Mouse (Mus musculus): ENCODE measurements around the gene Il4i1. TPM values are rescaled to one million over a fixed set of nuclear protein-coding genes. Genes with fewer than 3 reads are reported as not detected.
A peak's percentile ranks its signal among the peaks of the same experiment; 100 is the strongest.

Gene Il4i1
- polyA plus RNA-seq, 2 experiments, result 0.22 to 0.40 TPM

DNA sequence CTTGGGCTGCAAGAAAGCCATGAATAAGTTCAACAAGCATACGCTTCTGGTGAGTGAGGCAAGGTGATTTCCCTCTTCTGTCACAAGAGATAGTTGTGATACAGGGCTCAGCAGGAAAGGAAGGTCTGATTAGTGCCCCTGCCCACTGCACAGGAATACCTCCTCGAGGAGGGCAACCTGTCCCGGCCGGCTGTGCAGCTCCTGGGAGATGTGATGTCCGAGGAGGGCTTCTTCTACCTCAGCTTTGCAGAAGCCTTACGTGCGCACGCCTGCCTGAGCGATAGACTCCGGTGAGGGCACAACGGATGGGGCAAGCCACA, 22.9 kb downstream of the Il4i1 start:
- 0 out of 2 replicates have a peak, but pooled peaks have one; percentile 7 for TF ChIP-seq CTCF (IDR thresholded peaks at IDR 0.05; ENCODE audit: low read depth)
- TF ChIP-seq EP300 (IDR thresholded peaks at IDR 0.05; ENCODE audit: low read depth), result no peak
- DNase-seq (ENCODE audit: low read depth in 3 of 3, low spot score in 3 of 3), result no peak
- no peaks in the 10 kb centered on the region; the same call in none of the 2 replicates for H3K36me3 ChIP-seq (replicated peaks; ENCODE audit: control insufficient read depth, insufficient read depth, low read depth)
- peak overlapping the region in 1 of 2 experiments; percentile 10; a peak in 1 of 4 replicates for H3K4me3 ChIP-seq (ENCODE audit: insufficient read depth in 1 of 2, low read depth in 2 of 2, low read length in 2 of 2)
- 22% methylated on average over 11 of the region's 11 CpGs for WGBS (ENCODE audit: insufficient replicate concordance)
- peak overlapping the region; percentile 38 for H3K4me2 ChIP-seq (ENCODE audit: low read depth)
- no peaks in the 10 kb centered on the region for H3K9me3 ChIP-seq (ENCODE audit: control insufficient read depth, low read length)
- 0 out of 2 replicates have a peak, but pooled peaks have one; percentile 18 for ATAC-seq (ENCODE audit: insufficient read depth)
- H3K27ac ChIP-seq, result no peak overlapping the region
- peaks cover 0 to 2% of the 10 kb centered on the region in 2 experiments; a peak in 2 of 4 replicates for H3K4me1 ChIP-seq (replicated peaks; ENCODE audit: control insufficient read depth in 2 of 2, insufficient read depth in 2 of 2, low read length in 1 of 2)
- no peak overlapping the region for H3K9ac ChIP-seq (replicated peaks)
- H3K27me3 ChIP-seq (ENCODE audit: control insufficient read depth, insufficient read depth, low read length), result peaks cover 6% of the 10 kb centered on the region

GRCm38 (mm10) chr7:44839491-44840191, 23.5 kb downstream of the Il4i1 start:
- no peaks in the 10 kb centered on the region; the same call in none of the 2 replicates for H3K36me3 ChIP-seq (replicated peaks; ENCODE audit: control insufficient read depth, insufficient read depth, low read depth)
- DNase-seq (ENCODE audit: low read depth in 3 of 3, low spot score in 3 of 3) (no peak), ATAC-seq (ENCODE audit: insufficient read depth) (0 out of 2 replicates have a peak, but pooled peaks have one; percentile 11)
- no peak for TF ChIP-seq CTCF (IDR thresholded peaks at IDR 0.05; ENCODE audit: low read depth)
- TF ChIP-seq EP300 (IDR thresholded peaks at IDR 0.05; ENCODE audit: low read depth), result no peak
- H3K27ac ChIP-seq, result no peak overlapping the region
- H3K9me3 ChIP-seq (ENCODE audit: control insufficient read depth, low read length), result no peaks in the 10 kb centered on the region
- peak overlapping the region; percentile 38 for H3K4me2 ChIP-seq (ENCODE audit: low read depth)
- peak overlapping the region in 1 of 2 experiments; percentile 10; a peak in 2 of 4 replicates for H3K4me3 ChIP-seq (ENCODE audit: insufficient read depth in 1 of 2, low read depth in 2 of 2, low read length in 2 of 2)
- peaks cover 6% of the 10 kb centered on the region for H3K27me3 ChIP-seq (ENCODE audit: control insufficient read depth, insufficient read depth, low read length)
- no peak overlapping the region for H3K9ac ChIP-seq (replicated peaks)
- H3K4me1 ChIP-seq (replicated peaks; ENCODE audit: control insufficient read depth in 2 of 2, insufficient read depth in 2 of 2, low read length in 1 of 2), result peaks cover 0 to 2% of the 10 kb centered on the region in 2 experiments; a peak in 2 of 4 replicates
- 2% methylated on average over 58 of the region's 58 CpGs for WGBS (ENCODE audit: insufficient replicate concordance)

GRCm38 (mm10) chr7:44840426-44840825, 24.2 kb downstream of the Il4i1 start:
- 25% methylated on average over 14 of the region's 14 CpGs for WGBS (ENCODE audit: insufficient replicate concordance)
- Histone ChIP-seq H3K4me3 (ENCODE audit: insufficient read depth in 1 of 2, low read depth in 2 of 2, low read length in 2 of 2) (no peak overlapping the region), H3K27me3 (ENCODE audit: control insufficient read depth, insufficient read depth, low read length) (peaks cover 6% of the 10 kb centered on the region), H3K4me2 (ENCODE audit: low read depth) (no peak overlapping the region; the same call in 1 of the 2 replicates), H3K4me1 (replicated peaks; ENCODE audit: control insufficient read depth in 2 of 2, insufficient read depth in 2 of 2, low read length in 1 of 2) (peaks cover 0 to 2% of the 10 kb centered on the region in 2 experiments; a peak in 2 of 4 replicates), H3K27ac (no peak overlapping the region), H3K36me3 (replicated peaks; ENCODE audit: control insufficient read depth, insufficient read depth, low read depth) (no peaks in the 10 kb centered on the region; the same call in none of the 2 replicates), H3K9me3 (ENCODE audit: control insufficient read depth, low read length) (no peaks in the 10 kb centered on the region), H3K9ac (replicated peaks) (no peak overlapping the region)
- DNase-seq (ENCODE audit: low read depth in 3 of 3, low spot score in 3 of 3) (no peak), ATAC-seq (ENCODE audit: insufficient read depth) (no peak)
- no peak for TF ChIP-seq CTCF (IDR thresholded peaks at IDR 0.05; ENCODE audit: low read depth)
- TF ChIP-seq EP300 (IDR thresholded peaks at IDR 0.05; ENCODE audit: low read depth), result no peak

- TF ChIP-seq EP300 (IDR thresholded peaks at IDR 0.05; ENCODE audit: low read depth) (no peak), CTCF (IDR thresholded peaks at IDR 0.05; ENCODE audit: low read depth) (no peak)
- no peak overlapping the region for H3K9ac ChIP-seq (replicated peaks)
- H3K36me3 ChIP-seq (replicated peaks; ENCODE audit: control insufficient read depth, insufficient read depth, low read depth), result peaks cover 7% of the 10 kb centered on the region
- H3K4me3 ChIP-seq (ENCODE audit: insufficient read depth in 1 of 2, low read depth in 2 of 2, low read length in 2 of 2), result no peak overlapping the region
- DNase-seq (ENCODE audit: low read depth in 3 of 3, low spot score in 3 of 3) (no peak), ATAC-seq (ENCODE audit: insufficient read depth) (no peak)
- WGBS (ENCODE audit: insufficient replicate concordance), result 73% methylated on average over 8 of the region's 8 CpGs
- no peak overlapping the region for H3K27ac ChIP-seq
- H3K4me2 ChIP-seq (ENCODE audit: low read depth), result no peak overlapping the region
- H3K27me3 ChIP-seq (ENCODE audit: control insufficient read depth, insufficient read depth, low read length), result peaks cover 6% of the 10 kb centered on the region
- H3K4me1 ChIP-seq (replicated peaks; ENCODE audit: control insufficient read depth in 2 of 2, insufficient read depth in 2 of 2, low read length in 1 of 2), result peaks cover 0 to 2% of the 10 kb centered on the region in 2 experiments; a peak in 2 of 4 replicates
- no peaks in the 10 kb centered on the region for H3K9me3 ChIP-seq (ENCODE audit: control insufficient read depth, low read length)
These were observed 25.8 kb downstream of the Il4i1 start for GRCm38 (mm10) chr7:44841825-44842463.

GRCm38 (mm10) chr7:44845006-44845405, 28.8 kb downstream of the Il4i1 start:
- Histone ChIP-seq H3K4me1 (replicated peaks; ENCODE audit: control insufficient read depth in 2 of 2, insufficient read depth in 2 of 2, low read length in 1 of 2) (peaks cover 8% of the 10 kb centered on the region in 2 experiments), H3K4me3 (ENCODE audit: insufficient read depth in 1 of 2, low read depth in 2 of 2, low read length in 2 of 2) (no peak overlapping the region), H3K9ac (replicated peaks) (no peak overlapping the region), H3K36me3 (replicated peaks; ENCODE audit: control insufficient read depth, insufficient read depth, low read depth) (peaks cover 7% of the 10 kb centered on the region), H3K9me3 (ENCODE audit: control insufficient read depth, low read length) (no peaks in the 10 kb centered on the region), H3K4me2 (ENCODE audit: low read depth) (no peak overlapping the region), H3K27me3 (ENCODE audit: control insufficient read depth, insufficient read depth, low read length) (peaks cover 2% of the 10 kb centered on the region; the same call in 1 of the 2 replicates), H3K27ac (no peak overlapping the region)
- WGBS (ENCODE audit: insufficient replicate concordance), result 83% methylated on average over 10 of the region's 10 CpGs
- ATAC-seq (ENCODE audit: insufficient read depth) (no peak), DNase-seq (ENCODE audit: low read depth in 3 of 3, low spot score in 3 of 3) (no peak)
- TF ChIP-seq CTCF (IDR thresholded peaks at IDR 0.05; ENCODE audit: low read depth) (no peak), EP300 (IDR thresholded peaks at IDR 0.05; ENCODE audit: low read depth) (no peak)
